Mouse (Mus musculus): ENCODE results near the gene Plxnb3. TPM values are rescaled to one million over a fixed set of nuclear protein-coding genes. Genes with fewer than 3 reads are reported as not detected.
A peak's percentile ranks its signal among the peaks of the same experiment; 100 is the strongest.

Gene Plxnb3
- polyA plus RNA-seq, 1 experiment from 2014 or later, result 0.70 TPM

GRCm38 (mm10) chrX:73787225-73787558, 30.3 kb downstream of the Plxnb3 start:
- Histone ChIP-seq H3K27ac (replicated peaks) (peak overlapping the region; percentile 92), H3K4me1 (peaks cover 33% of the 10 kb centered on the region), H3K4me3 (replicated peaks) (peak overlapping the region; percentile 58), H3K36me3 (peaks cover 15% of the 10 kb centered on the region), H3K9me3 (replicated peaks) (no peaks in the 10 kb centered on the region), H3K27me3 (replicated peaks) (no peaks in the 10 kb centered on the region), H3K9ac (replicated peaks) (peak overlapping the region; percentile 75), H3K4me2 (peak overlapping the region; percentile 60)
- 22% methylated on average over 18 of the region's 22 CpGs for WGBS
- ATAC-seq (ENCODE audit: low FRiP score), result peak; percentile 29

GRCm38 (mm10) chrX:73788501-73788900, 31.6 kb downstream of the Plxnb3 start:
- Histone ChIP-seq H3K9ac (replicated peaks) (0 out of 2 replicates have a peak overlapping the region, but pooled peaks have one; percentile 75), H3K4me3 (replicated peaks) (no peak overlapping the region), H3K9me3 (replicated peaks) (no peaks in the 10 kb centered on the region), H3K36me3 (peaks cover 15% of the 10 kb centered on the region), H3K4me1 (peaks cover 33% of the 10 kb centered on the region), H3K27me3 (replicated peaks) (no peaks in the 10 kb centered on the region), H3K4me2 (peak overlapping the region; percentile 60), H3K27ac (replicated peaks) (no peak overlapping the region)
- no peak for ATAC-seq (ENCODE audit: low FRiP score)
- WGBS, result 96% methylated on average over 1 of the region's 1 CpGs

GRCm38 (mm10) chrX:73793039-73793438, 36.1 kb downstream of the Plxnb3 start:
- H3K4me3 ChIP-seq (replicated peaks), result no peak overlapping the region
- H3K27ac ChIP-seq (replicated peaks), result no peak overlapping the region
- ATAC-seq (ENCODE audit: low FRiP score), result no peak
- no peak overlapping the region for H3K4me2 ChIP-seq
- no peak overlapping the region for H3K9ac ChIP-seq (replicated peaks)
- H3K9me3 ChIP-seq (replicated peaks), result no peaks in the 10 kb centered on the region
- peaks cover 11% of the 10 kb centered on the region for H3K4me1 ChIP-seq
- H3K27me3 ChIP-seq (replicated peaks), result no peaks in the 10 kb centered on the region
- peaks cover 21% of the 10 kb centered on the region for H3K36me3 ChIP-seq

- Histone ChIP-seq H3K4me3 (replicated peaks) (no peak overlapping the region), H3K4me1 (peaks cover 6% of the 10 kb centered on the region), H3K27me3 (replicated peaks) (no peaks in the 10 kb centered on the region), H3K27ac (replicated peaks) (no peak overlapping the region), H3K9ac (replicated peaks) (no peak overlapping the region), H3K4me2 (no peak overlapping the region), H3K9me3 (replicated peaks) (no peaks in the 10 kb centered on the region), H3K36me3 (peaks cover 21% of the 10 kb centered on the region)
- ATAC-seq (ENCODE audit: low FRiP score), result no peak
- WGBS, result 38% methylated on average over 1 of the region's 1 CpGs
These were observed 36.6 kb downstream of the Plxnb3 start for GRCm38 (mm10) chrX:73793505-73793904.

- Histone ChIP-seq H3K4me1 (no peaks in the 10 kb centered on the region), H3K9me3 (replicated peaks) (no peaks in the 10 kb centered on the region), H3K4me2 (no peak overlapping the region), H3K27ac (replicated peaks) (no peak overlapping the region), H3K9ac (replicated peaks) (no peak overlapping the region), H3K4me3 (replicated peaks) (no peak overlapping the region), H3K36me3 (peaks cover 7% of the 10 kb centered on the region), H3K27me3 (replicated peaks) (no peaks in the 10 kb centered on the region)
- ATAC-seq (ENCODE audit: low FRiP score), result no peak
- WGBS, result 93% methylated on average over 2 of the region's 2 CpGs
These were observed 40.6 kb downstream of the Plxnb3 start for GRCm38 (mm10) chrX:73797511-73797910.

- Histone ChIP-seq H3K9me3 (replicated peaks) (no peaks in the 10 kb centered on the region), H3K4me2 (no peak overlapping the region), H3K27ac (replicated peaks) (no peak overlapping the region), H3K27me3 (replicated peaks) (no peaks in the 10 kb centered on the region), H3K9ac (replicated peaks) (no peak overlapping the region), H3K36me3 (peaks cover 7% of the 10 kb centered on the region), H3K4me3 (replicated peaks) (no peak overlapping the region), H3K4me1 (no peaks in the 10 kb centered on the region)
- peak; percentile 56; the same call in 1 of the 2 replicates for ATAC-seq (ENCODE audit: low FRiP score)
- WGBS, result 43% methylated on average over 9 of the region's 9 CpGs
These were observed 41.6 kb downstream of the Plxnb3 start for GRCm38 (mm10) chrX:73798502-73798901.

GRCm38 (mm10) chrX:73805814-73806213, 48.9 kb downstream of the Plxnb3 start:
- no peak for ATAC-seq (ENCODE audit: low FRiP score)
- H3K27me3 ChIP-seq (replicated peaks), result no peaks in the 10 kb centered on the region
- H3K9ac ChIP-seq (replicated peaks), result no peak overlapping the region
- H3K9me3 ChIP-seq (replicated peaks), result no peaks in the 10 kb centered on the region
- 48% methylated on average over 1 of the region's 1 CpGs for WGBS
- H3K4me3 ChIP-seq (replicated peaks), result no peak overlapping the region
- H3K27ac ChIP-seq (replicated peaks), result no peak overlapping the region
- no peaks in the 10 kb centered on the region for H3K36me3 ChIP-seq
- H3K4me1 ChIP-seq, result peaks cover 7% of the 10 kb centered on the region; the same call in 1 of the 2 replicates
- no peak overlapping the region for H3K4me2 ChIP-seq

- peak; percentile 87 for ATAC-seq (ENCODE audit: low FRiP score)
- 14% methylated on average over 14 of the region's 14 CpGs for WGBS
These were observed 58.2 kb downstream of the Plxnb3 start for GRCm38 (mm10) chrX:73815072-73815471.

GRCm38 (mm10) chrX:73816596-73817314, 59.9 kb downstream of the Plxnb3 start:
- no peak for ATAC-seq (ENCODE audit: low FRiP score)
- no peak overlapping the region for H3K4me2 ChIP-seq

More at GRCm38 (mm10) chrX:73815072-73815471, 58.2 kb downstream of the Plxnb3 start:
- H3K4me3 ChIP-seq (replicated peaks), result peak overlapping the region; percentile 24
- H3K27ac ChIP-seq (replicated peaks), result peak overlapping the region; percentile 71
- H3K4me2 ChIP-seq, result peak overlapping the region; percentile 53
- no peaks in the 10 kb centered on the region for H3K4me1 ChIP-seq
- H3K36me3 ChIP-seq, result no peaks in the 10 kb centered on the region
- H3K9me3 ChIP-seq (replicated peaks), result no peaks in the 10 kb centered on the region
- no peaks in the 10 kb centered on the region for H3K27me3 ChIP-seq (replicated peaks)
- H3K9ac ChIP-seq (replicated peaks), result 0 out of 2 replicates have a peak overlapping the region, but pooled peaks have one; percentile 30

More at GRCm38 (mm10) chrX:73816596-73817314, 59.9 kb downstream of the Plxnb3 start:
- H3K27ac ChIP-seq (replicated peaks), result no peak overlapping the region
- no peaks in the 10 kb centered on the region for H3K9me3 ChIP-seq (replicated peaks)
- H3K4me3 ChIP-seq (replicated peaks), result no peak overlapping the region
- no peaks in the 10 kb centered on the region for H3K36me3 ChIP-seq
- no peak overlapping the region for H3K9ac ChIP-seq (replicated peaks)
- H3K27me3 ChIP-seq (replicated peaks), result no peaks in the 10 kb centered on the region
- WGBS, result 56% methylated on average over 3 of the region's 3 CpGs
- H3K4me1 ChIP-seq, result 0 out of 2 replicates have a peak, but pooled peaks cover 2% of the 10 kb centered on the region

Other genes starting within 250 kb of the Plxnb3 start
- gene Dusp9, start 117.7 kb upstream of the Plxnb3 start, polyA plus RNA-seq (2015; fragmentation: Nextera tagmentation; extraction: Ambion mirVana), result 1.0 and 1.8 TPM in 2 replicates
- 156 and 187 TPM in 2 replicates for gene Pnck, start 97.0 kb upstream of the Plxnb3 start, polyA plus RNA-seq (2015; fragmentation: Nextera tagmentation; extraction: Ambion mirVana)
- gene Slc6a8, start 83.9 kb upstream of the Plxnb3 start, polyA plus RNA-seq (2015; fragmentation: Nextera tagmentation; extraction: Ambion mirVana), result 8.2 TPM in 2 replicates
- 146 and 166 TPM in 2 replicates for gene Bcap31, start 40.9 kb upstream of the Plxnb3 start, polyA plus RNA-seq (2015; fragmentation: Nextera tagmentation; extraction: Ambion mirVana)
- gene Abcd1, start 40.5 kb upstream of the Plxnb3 start, polyA plus RNA-seq (2015; fragmentation: Nextera tagmentation; extraction: Ambion mirVana), result 13.6 and 15.5 TPM in 2 replicates
- gene Srpk3, start 17.3 kb downstream of the Plxnb3 start, polyA plus RNA-seq (2015; fragmentation: Nextera tagmentation; extraction: Ambion mirVana), result 3.6 and 4.8 TPM in 2 replicates
- gene Idh3g, start 29.8 kb downstream of the Plxnb3 start, polyA plus RNA-seq (2015; fragmentation: Nextera tagmentation; extraction: Ambion mirVana), result 276 TPM in 2 replicates
- 158 and 163 TPM in 2 replicates for gene Ssr4, start 29.9 kb downstream of the Plxnb3 start, polyA plus RNA-seq (2015; fragmentation: Nextera tagmentation; extraction: Ambion mirVana)
- 3.6 and 4.5 TPM in 2 replicates for gene Pdzd4, start 67.9 kb downstream of the Plxnb3 start, polyA plus RNA-seq (2015; fragmentation: Nextera tagmentation; extraction: Ambion mirVana)
- gene Avpr2, start 135.0 kb downstream of the Plxnb3 start, polyA plus RNA-seq (2015; fragmentation: Nextera tagmentation; extraction: Ambion mirVana), result 0.05 and 0.20 TPM in 2 replicates
- gene L1cam, start 139.0 kb downstream of the Plxnb3 start, polyA plus RNA-seq (2015; fragmentation: Nextera tagmentation; extraction: Ambion mirVana), result 86.3 and 95.4 TPM in 2 replicates
- 3.9 and 6.3 TPM in 2 replicates for gene Arhgap4, start 164.8 kb downstream of the Plxnb3 start, polyA plus RNA-seq (2015; fragmentation: Nextera tagmentation; extraction: Ambion mirVana)
- 110 and 123 TPM in 2 replicates for gene Naa10, start 164.9 kb downstream of the Plxnb3 start, polyA plus RNA-seq (2015; fragmentation: Nextera tagmentation; extraction: Ambion mirVana)
- gene Renbp, start 173.8 kb downstream of the Plxnb3 start, polyA plus RNA-seq (2015; fragmentation: Nextera tagmentation; extraction: Ambion mirVana), result 10.4 and 24.7 TPM in 2 replicates
- gene Hcfc1, start 209.3 kb downstream of the Plxnb3 start, polyA plus RNA-seq (2015; fragmentation: Nextera tagmentation; extraction: Ambion mirVana), result 40.4 and 41.4 TPM in 2 replicates

Data from neural tube, embryonic 15.5 days (tissue).